Mouse (Mus musculus) midbrain, embryonic 12.5 days (tissue): Measurements from ENCODE around the gene Cox11. TPM values are rescaled to one million over a fixed set of nuclear protein-coding genes. Genes with fewer than 3 reads are reported as not detected.
A peak's percentile ranks its signal among the peaks of the same experiment; 100 is the strongest.

ENCODE experiments used
- ATAC-seq: fragments of 200-750 bp; cut with Nextera tagmentation; 2 replicates; pipeline ENCODE4 v1.8.0; 2017; ENCODE audit warnings: low read depth, moderate TSS enrichment, moderate library complexity; ENCODE audit not compliant: low FRiP score
- H3K27ac ChIP-seq: fragments of 300-500 bp; sonication (generic); replicated peaks from 2 replicates; pipeline ENCODE4 v1.5.1; 2016; ENCODE audit warnings: mild to moderate bottlenecking
- H3K27me3 ChIP-seq: fragments of 300-500 bp; sonication (generic); 2 replicates; pipeline ENCODE4 v1.6.1; 2016; ENCODE audit warnings: mild to moderate bottlenecking
- H3K36me3 ChIP-seq: fragments of 300-500 bp; sonication (generic); 2 replicates; pipeline ENCODE4 v1.6.1; 2016
- H3K4me1 ChIP-seq: fragments of 300-500 bp; sonication (generic); 2 replicates; pipeline ENCODE4 v1.6.1; 2016
- H3K4me2 ChIP-seq: fragments of 300-500 bp; sonication (generic); replicated peaks from 2 replicates; pipeline ENCODE4 v1.6.1; 2016; ENCODE audit warnings: mild to moderate bottlenecking, moderate library complexity
- H3K4me3 ChIP-seq: fragments of 300-500 bp; sonication (generic); 2 replicates; pipeline ENCODE4 v1.5.1; 2016; ENCODE audit warnings: mild to moderate bottlenecking
- H3K9ac ChIP-seq: fragments of 300-500 bp; sonication (generic); replicated peaks from 2 replicates; pipeline ENCODE4 v1.6.1; 2016; ENCODE audit warnings: mild to moderate bottlenecking, moderate library complexity
- H3K9me3 ChIP-seq: fragments of 300-500 bp; sonication (generic); 2 replicates; pipeline ENCODE4 v1.6.1; 2016; ENCODE audit warnings: mild to moderate bottlenecking
- whole genome bisulfite sequencing: fragments of 180-500 bp; shearing (Covaris S2); methylation state at CpG from one replicate; pipeline ENCODE4 v1.1.7; 2016; 5-methylcytosine and 5-hydroxymethylcytosine counted together
- polyA plus RNA-seq: library from polyadenylated mRNA; unstranded; fragments of >200 nt; fragmentation: Nextera tagmentation; extraction: Ambion mirVana; gene quantifications from 2 replicates; pipeline ENCODE4 v1.2.1, GENCODE M21; 2016

The Cox11 gene
- polyA plus RNA-seq, 1 experiment from 2014 or later, result 41.9 TPM

DNA sequence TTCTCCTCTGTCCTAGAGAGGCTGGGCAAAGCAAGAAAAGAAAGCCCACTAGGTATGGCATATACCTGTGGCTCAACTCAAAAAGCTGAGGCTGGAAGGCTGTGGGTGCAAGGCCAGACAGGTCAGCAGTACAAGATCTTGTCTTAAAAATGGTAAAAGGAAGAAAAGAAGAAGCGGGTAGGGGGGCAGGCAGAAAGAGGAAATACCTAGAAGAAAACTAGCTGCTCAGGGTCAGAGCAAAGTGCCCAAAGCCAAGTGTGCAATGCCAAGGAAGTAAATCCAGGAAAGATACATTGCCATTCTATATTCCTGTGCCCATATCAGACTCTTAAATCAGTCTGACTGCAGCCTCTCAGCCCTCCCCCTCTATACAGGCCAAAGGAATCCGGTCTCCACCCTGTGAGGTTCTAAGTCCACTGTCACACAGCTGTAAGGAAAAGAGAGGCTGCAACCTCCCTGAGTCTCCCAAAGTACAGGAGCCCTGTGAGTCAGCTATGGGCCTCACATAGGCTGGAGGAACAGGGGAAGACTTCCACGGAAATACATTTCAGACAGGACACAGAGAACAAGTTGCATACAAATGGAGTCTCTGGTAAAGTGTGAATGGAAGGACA, 28.3 kb downstream of the Cox11 start:
- WGBS, result 72% methylated on average over 3 of the region's 3 CpGs
- H3K27ac ChIP-seq, result no peak overlapping the region

DNA sequence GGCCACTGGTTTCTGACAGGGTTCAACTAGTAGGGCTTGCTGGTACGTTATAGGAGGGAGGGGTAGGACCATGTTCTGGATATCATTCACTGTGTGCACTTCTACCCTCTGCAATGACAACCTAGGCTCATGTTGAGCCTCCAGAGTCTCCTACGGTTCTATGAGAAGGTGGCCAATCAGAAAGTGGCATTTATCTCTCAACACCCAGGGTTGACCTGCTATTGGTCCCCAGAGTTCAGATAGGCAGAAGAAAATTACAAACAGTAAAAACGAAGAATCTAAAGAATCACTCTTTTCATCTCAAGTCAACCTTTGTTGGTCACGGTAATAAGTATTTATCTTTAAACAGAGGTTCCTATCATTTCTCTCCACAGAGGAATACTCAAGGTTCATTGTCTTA, 28.9 kb downstream of the Cox11 start:
- H3K9ac ChIP-seq, result no peak overlapping the region
- 90% methylated on average over 4 of the region's 4 CpGs for WGBS
- peaks cover 28% of the 10 kb centered on the region for H3K4me1 ChIP-seq
- ATAC-seq, result no peak
- H3K4me2 ChIP-seq, result no peak overlapping the region
- H3K36me3 ChIP-seq, result peaks cover 5% of the 10 kb centered on the region; the same call in 1 of the 2 replicates
- H3K27me3 ChIP-seq, result no peaks in the 10 kb centered on the region
- no peaks in the 10 kb centered on the region for H3K9me3 ChIP-seq
- H3K4me3 ChIP-seq, result no peak overlapping the region
- H3K27ac ChIP-seq, result no peak overlapping the region

More for the DNA sequence above, 28.3 kb downstream of the Cox11 start:
- Histone ChIP-seq H3K4me2 (no peak overlapping the region), H3K36me3 (peaks cover 5% of the 10 kb centered on the region; the same call in 1 of the 2 replicates), H3K9me3 (no peaks in the 10 kb centered on the region), H3K9ac (no peak overlapping the region), H3K27me3 (no peaks in the 10 kb centered on the region), H3K4me3 (no peak overlapping the region), H3K4me1 (peaks cover 28% of the 10 kb centered on the region)
- ATAC-seq, result no peak

DNA sequence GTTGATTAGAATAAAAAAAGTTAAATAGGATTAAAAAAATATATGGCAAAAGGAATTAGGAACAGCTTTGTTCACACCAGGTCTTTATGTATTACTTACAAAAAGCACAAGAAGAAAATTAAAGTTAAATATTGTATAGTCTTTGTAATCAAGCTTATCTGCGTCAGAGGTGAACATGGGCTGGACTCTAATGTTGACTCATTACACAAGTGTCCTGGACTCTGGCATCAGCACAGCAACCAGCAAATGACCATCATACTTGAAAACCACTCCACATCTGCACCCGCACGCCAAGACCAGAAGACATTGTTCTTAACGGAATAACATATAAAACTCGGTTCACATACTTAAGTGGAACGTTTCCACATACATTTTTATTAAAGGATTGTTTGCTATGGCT, 29.4 kb downstream of the Cox11 start:
- H3K36me3 ChIP-seq, result peaks cover 5% of the 10 kb centered on the region; the same call in 1 of the 2 replicates
- no peaks in the 10 kb centered on the region for H3K9me3 ChIP-seq
- no peaks in the 10 kb centered on the region for H3K27me3 ChIP-seq
- ATAC-seq, result no peak
- no peak overlapping the region for H3K4me3 ChIP-seq
- peaks cover 28% of the 10 kb centered on the region for H3K4me1 ChIP-seq
- no peak overlapping the region for H3K9ac ChIP-seq
- WGBS, result 92% methylated on average over 6 of the region's 6 CpGs
- H3K4me2 ChIP-seq, result no peak overlapping the region
- no peak overlapping the region for H3K27ac ChIP-seq

DNA sequence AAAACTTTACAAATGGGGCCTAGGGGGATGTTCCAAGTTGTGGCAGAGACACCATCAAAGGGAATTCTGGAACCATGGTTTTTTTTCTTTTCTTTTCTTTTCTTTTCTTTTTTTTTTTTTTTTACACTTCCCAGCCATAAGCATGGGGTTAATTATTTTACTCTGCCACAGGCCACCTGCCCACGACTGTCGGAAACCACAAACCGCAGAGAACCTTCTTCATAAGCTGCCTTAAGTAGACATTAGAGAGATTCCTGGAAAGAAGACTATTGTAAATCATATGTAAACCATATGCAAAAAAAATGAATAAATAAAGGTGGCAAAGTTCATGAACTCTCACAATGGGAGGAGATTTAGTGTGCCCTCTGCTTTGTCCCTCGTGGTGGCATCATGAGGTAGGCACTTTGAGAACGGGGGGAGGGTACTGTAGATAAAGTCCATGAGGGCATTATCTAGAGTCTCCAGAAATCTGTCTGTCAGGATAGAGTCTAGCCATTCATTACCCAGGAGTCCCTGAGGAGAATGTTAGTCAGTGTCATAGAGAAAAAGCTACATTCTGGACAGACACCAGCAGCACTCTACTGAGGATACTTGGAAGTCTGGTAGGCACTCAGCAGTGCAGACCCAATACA, 37.6 kb downstream of the Cox11 start:
- ATAC-seq, result no peak
- Histone ChIP-seq H3K9ac (no peak overlapping the region), H3K27me3 (no peaks in the 10 kb centered on the region), H3K4me2 (no peak overlapping the region), H3K4me3 (no peak overlapping the region), H3K27ac (no peak overlapping the region), H3K36me3 (peaks cover 5% of the 10 kb centered on the region; the same call in 1 of the 2 replicates), H3K4me1 (no peaks in the 10 kb centered on the region), H3K9me3 (no peaks in the 10 kb centered on the region)
- 80% methylated on average over 5 of the region's 5 CpGs for WGBS

DNA sequence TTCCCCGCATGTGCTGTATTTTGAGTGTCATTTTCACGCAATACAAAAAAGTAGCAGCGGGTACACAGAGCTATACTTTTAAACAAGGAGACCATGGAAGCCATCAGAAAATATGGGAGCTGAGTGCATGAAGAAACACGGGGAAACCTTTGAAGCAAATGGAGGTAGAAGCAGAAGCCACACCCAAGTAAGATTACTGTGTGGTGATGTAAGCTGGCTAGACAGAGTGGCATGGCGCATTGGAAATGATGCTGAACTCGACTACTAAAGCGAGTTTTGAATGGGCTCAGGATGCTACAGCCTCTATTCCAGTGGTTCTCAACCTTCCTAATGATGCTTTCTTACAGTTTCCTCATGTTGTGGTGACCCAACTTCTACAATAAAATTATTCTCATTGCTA, 39.1 kb downstream of the Cox11 start:
- Histone ChIP-seq H3K36me3 (peaks cover 5% of the 10 kb centered on the region; the same call in 1 of the 2 replicates), H3K9ac (no peak overlapping the region), H3K27me3 (no peaks in the 10 kb centered on the region), H3K4me2 (no peak overlapping the region), H3K4me1 (no peaks in the 10 kb centered on the region), H3K9me3 (no peaks in the 10 kb centered on the region), H3K4me3 (no peak overlapping the region), H3K27ac (no peak overlapping the region)
- 78% methylated on average over 7 of the region's 7 CpGs for whole genome bisulfite sequencing
- no peak for ATAC-seq

DNA sequence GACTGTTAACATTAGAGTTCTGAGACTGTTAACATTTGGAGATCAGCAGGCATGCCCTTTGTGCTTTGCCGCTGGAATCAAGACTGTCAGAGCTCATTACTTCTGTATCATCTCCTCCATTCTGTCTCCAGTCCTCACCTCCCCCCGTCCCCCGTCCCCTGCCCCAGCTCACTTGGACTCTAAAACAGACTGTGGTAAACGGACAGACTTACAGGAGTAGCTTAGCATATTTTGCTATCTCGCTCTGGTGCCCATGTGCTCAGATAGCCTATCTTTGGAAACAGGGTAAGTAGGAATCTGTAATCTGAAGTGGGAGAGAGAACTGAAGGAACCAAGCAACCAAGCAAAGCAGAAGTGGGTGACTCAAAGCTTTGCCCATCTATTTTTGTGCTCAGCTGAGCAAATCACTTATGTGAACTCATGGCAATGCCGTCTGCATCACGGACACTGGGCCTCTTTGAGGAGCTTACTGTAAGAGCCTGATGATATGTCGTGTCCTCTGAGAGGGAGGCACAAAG, 39.9 kb downstream of the Cox11 start:
- Histone ChIP-seq H3K9me3 (no peaks in the 10 kb centered on the region), H3K4me2 (no peak overlapping the region), H3K9ac (no peak overlapping the region), H3K4me3 (no peak overlapping the region), H3K27ac (no peak overlapping the region), H3K27me3 (no peaks in the 10 kb centered on the region), H3K4me1 (no peaks in the 10 kb centered on the region), H3K36me3 (peaks cover 4% of the 10 kb centered on the region; the same call in 1 of the 2 replicates)
- ATAC-seq, result no peak
- WGBS, result 65% methylated on average over 8 of the region's 8 CpGs

DNA sequence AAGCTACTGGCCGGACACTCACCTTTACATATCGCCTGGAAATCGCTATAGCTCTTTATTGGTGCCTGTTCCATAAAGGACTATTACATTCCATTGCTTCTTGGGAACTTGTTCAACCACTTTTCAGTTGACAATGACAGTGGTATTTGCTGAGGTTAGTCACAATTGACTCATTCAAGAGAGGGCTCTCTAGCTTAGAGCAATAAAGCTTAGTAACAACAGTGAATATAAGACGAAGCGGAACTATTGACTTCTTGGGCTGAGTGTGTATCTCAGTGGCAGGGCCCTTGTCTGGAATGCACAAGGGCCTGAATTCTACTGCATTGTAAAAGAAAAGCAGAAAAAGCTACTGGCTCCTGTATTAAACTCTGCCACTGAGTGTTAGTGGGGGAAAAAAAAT, 40.6 kb downstream of the Cox11 start:
- 81% methylated on average over 5 of the region's 5 CpGs for WGBS
- Histone ChIP-seq H3K4me1 (no peaks in the 10 kb centered on the region), H3K36me3 (no peaks in the 10 kb centered on the region), H3K4me3 (no peak overlapping the region), H3K4me2 (no peak overlapping the region), H3K9ac (no peak overlapping the region), H3K9me3 (no peaks in the 10 kb centered on the region), H3K27me3 (no peaks in the 10 kb centered on the region), H3K27ac (no peak overlapping the region)
- ATAC-seq, result no peak

DNA sequence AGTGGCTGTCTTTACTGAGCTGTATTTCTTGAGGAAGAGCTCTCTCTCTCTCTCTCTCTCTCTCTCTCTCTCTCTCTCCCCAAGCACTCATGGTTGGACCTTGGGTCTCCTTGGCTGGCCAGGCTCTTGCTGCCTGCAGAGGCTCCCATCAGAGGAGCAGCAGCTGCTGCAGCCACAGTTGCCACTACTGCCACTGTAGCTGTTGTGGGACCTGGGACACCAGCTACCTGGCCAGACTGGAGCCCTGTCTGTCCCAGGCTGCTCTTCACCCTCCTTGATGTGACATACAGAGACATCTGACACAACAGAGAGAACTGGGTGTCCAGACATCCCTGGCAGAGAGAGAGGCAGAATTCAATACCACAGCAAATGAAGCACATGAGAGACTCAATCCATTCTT, 43.2 kb downstream of the Cox11 start:
- H3K4me1 ChIP-seq, result no peaks in the 10 kb centered on the region
- H3K27me3 ChIP-seq, result peaks cover 2% of the 10 kb centered on the region; the same call in 1 of the 2 replicates
- no peaks in the 10 kb centered on the region for H3K36me3 ChIP-seq
- H3K27ac ChIP-seq, result no peak overlapping the region
- no peak overlapping the region for H3K9ac ChIP-seq
- ATAC-seq, result no peak
- H3K4me3 ChIP-seq, result no peak overlapping the region
- H3K4me2 ChIP-seq, result no peak overlapping the region
- H3K9me3 ChIP-seq, result no peaks in the 10 kb centered on the region

DNA sequence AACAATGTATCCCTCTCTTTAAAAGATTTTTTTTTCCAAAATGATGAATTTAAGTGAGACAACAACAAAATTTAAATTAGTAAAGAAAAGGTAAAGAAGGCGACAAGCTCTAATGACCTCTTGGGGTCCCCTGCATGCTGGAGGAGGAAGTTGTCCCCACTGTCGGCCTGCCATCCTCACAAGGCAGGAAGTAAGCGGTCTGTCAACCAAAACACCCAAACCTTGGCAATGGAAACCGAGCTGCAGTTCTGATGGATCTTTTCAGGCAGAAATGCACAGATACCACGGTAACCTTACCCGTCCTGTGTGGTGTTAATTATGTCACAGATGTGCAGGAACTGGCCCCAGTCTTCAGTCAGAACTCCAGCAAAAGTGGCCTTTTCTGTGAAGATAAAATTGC, 46.8 kb downstream of the Cox11 start:
- Histone ChIP-seq H3K9me3 (no peaks in the 10 kb centered on the region), H3K36me3 (no peaks in the 10 kb centered on the region), H3K27me3 (peaks cover 11% of the 10 kb centered on the region; the same call in 1 of the 2 replicates), H3K9ac (no peak overlapping the region), H3K4me1 (peaks cover 9% of the 10 kb centered on the region; the same call in 1 of the 2 replicates), H3K4me2 (no peak overlapping the region), H3K27ac (no peak overlapping the region), H3K4me3 (no peak overlapping the region)
- WGBS, result 69% methylated on average over 6 of the region's 6 CpGs
- ATAC-seq, result no peak

DNA sequence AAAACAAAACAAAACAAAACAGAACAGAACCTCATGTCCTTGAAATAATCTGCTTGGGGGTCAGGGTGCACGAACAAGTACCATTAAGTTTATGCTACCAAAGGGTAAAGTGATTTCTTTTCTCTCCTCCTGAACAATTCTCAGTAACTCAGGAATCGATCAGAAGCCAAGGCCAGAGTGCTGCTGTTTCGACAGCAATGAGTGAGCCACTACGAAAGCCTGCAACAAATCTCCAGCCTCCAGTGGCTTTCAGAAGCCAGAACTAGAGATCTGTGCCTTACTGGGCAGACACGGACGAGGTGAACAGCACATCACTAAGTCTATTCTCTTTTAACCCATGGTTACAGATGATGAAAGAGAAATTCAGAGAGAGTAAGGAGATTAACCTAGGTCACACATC, 47.2 kb downstream of the Cox11 start:
- H3K9ac ChIP-seq, result no peak overlapping the region
- WGBS, result 67% methylated on average over 6 of the region's 6 CpGs

DNA sequence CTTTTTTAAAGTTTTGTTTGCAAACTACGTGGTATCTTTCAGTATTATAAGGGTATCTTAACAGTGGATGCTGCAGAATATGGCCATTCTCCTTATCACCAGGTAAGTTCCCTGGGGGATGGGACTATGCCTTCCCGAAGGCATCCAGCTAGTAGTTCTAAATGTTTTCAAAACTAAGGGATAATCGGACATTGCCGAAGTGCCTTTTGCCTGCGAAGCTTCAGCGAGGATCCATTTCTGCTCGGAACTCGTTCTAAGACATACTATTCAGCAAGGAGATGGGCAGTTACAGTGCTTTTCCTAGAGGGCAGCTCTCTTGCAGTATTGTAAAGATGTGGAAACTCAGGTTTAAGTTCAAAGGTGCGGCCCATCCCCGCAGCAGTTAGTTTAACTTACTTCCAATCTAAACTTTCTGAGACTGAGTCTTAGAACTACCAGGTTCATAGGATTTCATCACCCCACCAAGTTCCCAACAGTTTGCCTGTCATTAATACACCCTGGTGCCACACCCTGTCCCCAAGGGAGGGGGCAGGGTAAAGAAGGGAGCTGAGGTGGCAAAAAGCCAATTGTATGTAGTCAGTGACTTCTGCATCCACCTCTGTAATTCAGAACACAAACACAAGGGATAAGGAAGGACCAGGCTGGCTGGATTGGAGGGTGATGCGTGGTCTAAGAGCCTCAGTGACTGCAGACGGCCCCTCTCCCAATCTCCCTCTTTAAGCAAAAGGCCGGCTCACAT, 48.5 kb downstream of the Cox11 start:
- H3K27ac ChIP-seq, result no peak overlapping the region
- peak overlapping the region; percentile 65; the same call in 1 of the 2 replicates for H3K9ac ChIP-seq
- peaks cover 11% of the 10 kb centered on the region; the same call in 1 of the 2 replicates for H3K27me3 ChIP-seq
- H3K4me2 ChIP-seq, result peak overlapping the region; percentile 90
- no peaks in the 10 kb centered on the region for H3K36me3 ChIP-seq
- peak overlapping the region; percentile 64 for H3K4me3 ChIP-seq
- WGBS, result 70% methylated on average over 13 of the region's 13 CpGs
- ATAC-seq, result 0 out of 2 replicates have a peak, but pooled peaks have one; percentile 12
- peaks cover 9% of the 10 kb centered on the region; the same call in 1 of the 2 replicates for H3K4me1 ChIP-seq
- no peaks in the 10 kb centered on the region for H3K9me3 ChIP-seq

More for the DNA sequence above, 47.2 kb downstream of the Cox11 start:
- Histone ChIP-seq H3K4me1 (peaks cover 9% of the 10 kb centered on the region; the same call in 1 of the 2 replicates), H3K36me3 (no peaks in the 10 kb centered on the region), H3K27me3 (peaks cover 11% of the 10 kb centered on the region; the same call in 1 of the 2 replicates), H3K9me3 (no peaks in the 10 kb centered on the region), H3K27ac (no peak overlapping the region), H3K4me3 (no peak overlapping the region), H3K4me2 (no peak overlapping the region)
- no peak for ATAC-seq

DNA sequence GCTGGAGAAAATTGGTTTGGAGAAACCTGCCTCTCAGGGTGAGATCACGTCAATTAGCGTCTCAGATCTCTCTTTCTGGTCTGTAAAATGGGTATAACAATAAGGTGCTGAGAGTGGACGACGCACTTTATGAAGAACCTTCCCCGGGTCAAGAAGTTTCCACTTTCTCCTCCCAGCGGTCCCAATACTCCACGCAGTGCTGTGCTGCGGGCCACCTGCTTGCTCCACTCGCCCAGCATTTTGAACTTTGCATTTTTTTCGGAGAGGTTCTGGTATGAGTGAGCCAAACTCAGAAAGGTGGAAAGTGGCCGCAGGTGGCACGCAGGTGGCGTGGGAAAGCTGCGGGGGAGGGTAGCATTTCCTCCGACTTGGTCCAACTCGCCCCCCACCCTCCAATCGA, 49.1 kb downstream of the Cox11 start:
- H3K36me3 ChIP-seq, result no peaks in the 10 kb centered on the region
- peak; percentile 47 for ATAC-seq
- WGBS, result 2% methylated on average over 17 of the region's 17 CpGs

More for the DNA sequence above, 49.1 kb downstream of the Cox11 start:
- H3K27me3 ChIP-seq, result peaks cover 11% of the 10 kb centered on the region; the same call in 1 of the 2 replicates
- H3K4me3 ChIP-seq, result peak overlapping the region; percentile 64
- H3K4me2 ChIP-seq, result peak overlapping the region; percentile 90
- H3K4me1 ChIP-seq, result peaks cover 9% of the 10 kb centered on the region; the same call in 1 of the 2 replicates
- H3K9me3 ChIP-seq, result no peaks in the 10 kb centered on the region
- no peak overlapping the region for H3K27ac ChIP-seq
- H3K9ac ChIP-seq, result peak overlapping the region; percentile 65
